Mouse (Mus musculus): ENCODE results near the gene Lrrc28. TPM values are rescaled to one million over a fixed set of nuclear protein-coding genes. Genes with fewer than 3 reads are reported as not detected.
A peak's percentile ranks its signal among the peaks of the same experiment; 100 is the strongest.

Gene Lrrc28
- total and polyA plus RNA-seq, 3 experiments = 8.9 to 41.2 (median 16.6) TPM

DNA sequence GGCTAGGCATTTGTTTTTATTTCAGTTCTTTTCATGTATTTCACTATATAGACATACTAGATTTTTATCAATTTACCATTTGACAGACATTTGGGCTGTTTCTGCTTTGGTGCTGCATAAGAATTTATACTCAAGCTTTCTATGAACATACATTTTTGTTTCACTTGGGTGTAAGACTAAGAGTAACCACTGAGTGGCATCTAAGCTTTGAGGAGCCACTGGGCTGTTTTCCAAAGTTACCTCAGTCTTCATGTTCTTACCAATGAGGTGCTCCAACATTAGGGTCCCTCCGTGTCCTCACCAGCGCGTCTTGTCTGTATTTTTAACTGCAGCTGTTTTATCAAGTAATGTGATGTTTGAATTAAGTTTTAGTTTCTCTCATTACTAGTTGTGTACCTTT lies 41.5 kb upstream of the Lrrc28 start:
- H3K4me1 ChIP-seq (ENCODE audit: insufficient read depth, low read depth, low read length) = no peaks in the 10 kb centered on the region
- no peaks in the 10 kb centered on the region for H3K36me3 ChIP-seq (replicated peaks)
- ATAC-seq (ENCODE audit: extremely low read depth, insufficient number of reproducible peaks, low FRiP score, poor library complexity, severe bottlenecking) = no peak
- TF ChIP-seq GATA2 (IDR thresholded peaks at IDR 0.05; ENCODE audit: borderline replicate concordance, low read depth, low read length) (no peak), CTCF (IDR thresholded peaks at IDR 0.05; ENCODE audit: low read depth, low read length) (no peak), POLR2AphosphoS5 (IDR thresholded peaks at IDR 0.05; ENCODE audit: insufficient replicate concordance, low read depth, low read length) (no peak), TAL1 (conservative IDR thresholded peaks at IDR 0.05; ENCODE audit: low read depth, low read length) (no peak), GATA1 (IDR thresholded peaks at IDR 0.05; ENCODE audit: borderline replicate concordance, low read length) (no peak)
- peaks cover 4% of the 10 kb centered on the region for H3K9me3 ChIP-seq (replicated peaks)
- H3K4me3 ChIP-seq (ENCODE audit: low read depth, low read length) = no peak overlapping the region
- no peaks in the 10 kb centered on the region for H3K27me3 ChIP-seq (ENCODE audit: insufficient read depth, low read length)
- no peak for DNase-seq (ENCODE audit: low spot score)

DNA sequence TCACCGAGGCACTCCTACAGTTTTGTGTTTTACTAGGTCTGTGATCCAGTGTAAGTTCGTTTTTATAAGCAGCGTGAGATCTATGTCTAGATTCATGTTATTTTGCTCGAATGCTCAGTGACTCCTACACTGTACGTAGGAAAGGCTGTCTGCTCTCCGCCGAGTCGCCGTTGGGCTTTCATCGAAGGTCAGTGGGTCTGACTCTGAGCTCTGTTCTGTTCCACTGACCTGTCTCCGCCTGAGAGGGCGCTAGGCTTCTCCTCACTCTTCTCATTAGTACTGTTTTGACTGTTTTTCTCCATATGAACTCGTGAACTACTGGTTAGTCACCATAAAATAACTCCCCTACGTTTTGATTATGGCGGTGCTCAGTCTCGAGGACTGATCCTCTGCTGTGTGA lies 37.9 kb upstream of the Lrrc28 start:
- Histone ChIP-seq H3K4me3 (ENCODE audit: low read depth, low read length) (no peak overlapping the region), H3K27me3 (ENCODE audit: insufficient read depth, low read length) (no peaks in the 10 kb centered on the region), H3K36me3 (replicated peaks) (no peaks in the 10 kb centered on the region), H3K9me3 (replicated peaks) (0 out of 2 replicates have a peak, but pooled peaks cover 2% of the 10 kb centered on the region), H3K4me1 (ENCODE audit: insufficient read depth, low read depth, low read length) (no peaks in the 10 kb centered on the region)
- no peak for DNase-seq (ENCODE audit: low spot score)
- no peak for ATAC-seq (ENCODE audit: extremely low read depth, insufficient number of reproducible peaks, low FRiP score, poor library complexity, severe bottlenecking)
- TF ChIP-seq TAL1 (conservative IDR thresholded peaks at IDR 0.05; ENCODE audit: low read depth, low read length) (no peak), POLR2AphosphoS5 (IDR thresholded peaks at IDR 0.05; ENCODE audit: insufficient replicate concordance, low read depth, low read length) (no peak), GATA1 (IDR thresholded peaks at IDR 0.05; ENCODE audit: borderline replicate concordance, low read length) (no peak), GATA2 (IDR thresholded peaks at IDR 0.05; ENCODE audit: borderline replicate concordance, low read depth, low read length) (no peak)

DNA sequence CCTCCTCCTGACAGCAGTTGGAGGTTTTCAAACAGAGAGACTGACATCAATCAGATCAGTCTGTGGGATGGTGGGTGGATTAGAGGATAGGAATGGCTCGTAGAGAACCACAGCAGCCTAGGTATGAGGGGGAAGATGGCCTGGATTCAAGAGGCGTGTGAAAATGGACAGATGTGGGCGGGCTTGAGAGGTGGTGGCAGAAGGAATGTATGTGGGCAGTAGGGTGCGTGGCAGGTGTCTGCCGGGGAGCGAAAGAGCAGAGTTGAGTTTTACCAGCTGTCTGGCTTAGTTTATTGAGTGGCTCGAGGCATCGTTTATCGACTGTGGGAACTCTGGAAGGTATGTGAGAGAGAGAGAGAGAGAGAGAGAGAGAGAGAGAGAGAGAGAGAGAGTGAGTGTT lies 36.0 kb upstream of the Lrrc28 start:
- ATAC-seq (ENCODE audit: extremely low read depth, insufficient number of reproducible peaks, low FRiP score, poor library complexity, severe bottlenecking) (no peak), DNase-seq (ENCODE audit: low spot score) (no peak)
- H3K4me3 ChIP-seq (ENCODE audit: low read depth, low read length) = no peak overlapping the region
- H3K36me3 ChIP-seq (replicated peaks) = no peaks in the 10 kb centered on the region
- TF ChIP-seq GATA2 (IDR thresholded peaks at IDR 0.05; ENCODE audit: borderline replicate concordance, low read depth, low read length) (no peak), CTCF (IDR thresholded peaks at IDR 0.05; ENCODE audit: low read depth, low read length) (no peak), GATA1 (IDR thresholded peaks at IDR 0.05; ENCODE audit: borderline replicate concordance, low read length) (no peak), POLR2AphosphoS5 (IDR thresholded peaks at IDR 0.05; ENCODE audit: insufficient replicate concordance, low read depth, low read length) (no peak), TAL1 (conservative IDR thresholded peaks at IDR 0.05; ENCODE audit: low read depth, low read length) (no peak)
- H3K4me1 ChIP-seq (ENCODE audit: insufficient read depth, low read depth, low read length) = no peaks in the 10 kb centered on the region
- 0 out of 2 replicates have a peak, but pooled peaks cover 2% of the 10 kb centered on the region for H3K9me3 ChIP-seq (replicated peaks)
- no peaks in the 10 kb centered on the region for H3K27me3 ChIP-seq (ENCODE audit: insufficient read depth, low read length)

DNA sequence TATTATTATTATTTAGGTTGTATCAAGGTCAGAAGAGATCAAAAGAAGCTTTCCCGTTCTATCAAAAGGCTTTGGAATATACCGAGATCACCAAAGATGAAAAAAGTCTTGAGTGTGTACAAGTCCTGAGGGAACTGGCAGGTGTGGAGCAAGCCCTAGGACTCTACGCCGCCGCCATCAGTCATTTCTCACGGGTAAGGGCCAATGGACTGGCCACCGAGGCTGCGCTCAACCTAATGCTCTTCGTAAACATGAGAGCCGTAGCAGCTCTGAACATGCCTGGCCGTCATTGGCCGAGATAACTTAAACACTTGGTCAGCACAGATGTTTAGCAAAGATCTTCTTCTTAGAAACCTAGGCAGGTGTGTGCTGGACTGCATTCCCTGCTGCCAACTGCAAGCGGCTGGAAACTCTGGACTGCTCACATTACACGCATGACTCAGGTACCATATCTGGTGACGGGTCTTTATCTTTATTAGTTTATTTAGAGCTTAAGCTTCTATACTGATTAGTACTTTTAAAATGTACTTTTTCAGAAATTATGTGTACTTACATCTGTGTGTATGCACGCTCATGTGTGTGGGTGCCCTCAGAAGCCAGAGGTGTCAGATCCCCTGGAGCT lies 33.9 kb upstream of the Lrrc28 start:
- H3K27me3 ChIP-seq (ENCODE audit: insufficient read depth, low read length) = no peaks in the 10 kb centered on the region

DNA sequence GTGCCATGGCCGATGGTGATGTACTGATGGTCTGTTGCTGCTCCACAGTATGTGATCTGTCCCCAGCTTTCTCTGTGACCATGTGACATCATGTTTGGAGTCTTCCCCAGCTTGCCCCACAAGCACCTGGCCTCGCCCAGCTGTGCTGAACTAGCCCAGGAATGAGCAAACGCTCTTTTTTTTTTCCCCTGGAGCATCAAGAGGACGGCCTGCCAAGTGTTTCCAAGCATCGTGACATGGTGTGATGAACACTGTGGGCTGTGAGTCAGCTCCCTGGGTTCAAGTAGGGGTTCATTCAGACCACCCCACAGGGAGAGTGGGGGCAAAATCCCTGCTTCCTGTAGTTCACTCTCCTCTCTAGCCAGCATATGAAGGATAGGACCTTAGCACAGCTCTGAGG lies 28.6 kb upstream of the Lrrc28 start:
- no peak for ATAC-seq (ENCODE audit: extremely low read depth, insufficient number of reproducible peaks, low FRiP score, poor library complexity, severe bottlenecking)
- TF ChIP-seq GATA1 (IDR thresholded peaks at IDR 0.05; ENCODE audit: borderline replicate concordance, low read length) = no peak
- TF ChIP-seq GATA2 (IDR thresholded peaks at IDR 0.05; ENCODE audit: borderline replicate concordance, low read depth, low read length) = no peak
- no peak for TF ChIP-seq POLR2AphosphoS5 (IDR thresholded peaks at IDR 0.05; ENCODE audit: insufficient replicate concordance, low read depth, low read length)
- Histone ChIP-seq H3K27me3 (ENCODE audit: insufficient read depth, low read length) (no peaks in the 10 kb centered on the region), H3K4me1 (ENCODE audit: insufficient read depth, low read depth, low read length) (no peaks in the 10 kb centered on the region), H3K4me3 (ENCODE audit: low read depth, low read length) (no peak overlapping the region), H3K36me3 (replicated peaks) (no peaks in the 10 kb centered on the region), H3K9me3 (replicated peaks) (peaks cover 2% of the 10 kb centered on the region; the same call in 1 of the 2 replicates)
- DNase-seq (ENCODE audit: low spot score) = no peak

More for the DNA sequence above, 33.9 kb upstream of the Lrrc28 start:
- H3K4me3 ChIP-seq (ENCODE audit: low read depth, low read length) = no peak overlapping the region
- H3K4me1 ChIP-seq (ENCODE audit: insufficient read depth, low read depth, low read length) = no peaks in the 10 kb centered on the region
- ATAC-seq (ENCODE audit: extremely low read depth, insufficient number of reproducible peaks, low FRiP score, poor library complexity, severe bottlenecking) (no peak), DNase-seq (ENCODE audit: low spot score) (no peak)
- TF ChIP-seq GATA1 (IDR thresholded peaks at IDR 0.05; ENCODE audit: borderline replicate concordance, low read length) (no peak), POLR2AphosphoS5 (IDR thresholded peaks at IDR 0.05; ENCODE audit: insufficient replicate concordance, low read depth, low read length) (no peak), TAL1 (conservative IDR thresholded peaks at IDR 0.05; ENCODE audit: low read depth, low read length) (no peak), GATA2 (IDR thresholded peaks at IDR 0.05; ENCODE audit: borderline replicate concordance, low read depth, low read length) (no peak), CTCF (IDR thresholded peaks at IDR 0.05; ENCODE audit: low read depth, low read length) (no peak)
- 0 out of 2 replicates have a peak, but pooled peaks cover 2% of the 10 kb centered on the region for H3K9me3 ChIP-seq (replicated peaks)
- H3K36me3 ChIP-seq (replicated peaks) = no peaks in the 10 kb centered on the region

DNA sequence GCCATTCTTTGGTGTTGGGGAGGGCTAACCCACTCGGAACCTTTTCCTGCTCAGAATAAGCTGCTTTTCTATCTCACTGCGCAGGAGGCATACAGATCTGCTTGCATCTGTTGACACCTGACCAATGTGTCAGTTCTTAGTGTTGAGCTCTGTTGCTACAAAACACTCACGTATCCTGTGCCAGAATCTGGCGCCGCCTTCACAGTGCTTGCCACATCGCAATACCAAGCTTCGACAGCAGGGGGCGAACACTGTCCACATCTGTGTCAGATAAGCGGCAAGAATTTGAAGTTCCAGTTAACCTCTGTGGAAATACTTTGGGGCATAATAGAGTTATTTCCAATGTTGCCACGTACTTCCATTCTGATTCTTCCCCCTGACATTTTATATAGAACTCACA lies 27.6 kb upstream of the Lrrc28 start:
- H3K9me3 ChIP-seq (replicated peaks) = peaks cover 2% of the 10 kb centered on the region; the same call in 1 of the 2 replicates
- no peak overlapping the region for H3K4me3 ChIP-seq (ENCODE audit: low read depth, low read length)
- H3K4me1 ChIP-seq (ENCODE audit: insufficient read depth, low read depth, low read length) = no peaks in the 10 kb centered on the region
- no peaks in the 10 kb centered on the region for H3K36me3 ChIP-seq (replicated peaks)
- DNase-seq (ENCODE audit: low spot score) (no peak), ATAC-seq (ENCODE audit: extremely low read depth, insufficient number of reproducible peaks, low FRiP score, poor library complexity, severe bottlenecking) (peak; percentile 22; the same call in 1 of the 2 replicates)
- H3K27me3 ChIP-seq (ENCODE audit: insufficient read depth, low read length) = no peaks in the 10 kb centered on the region
- TF ChIP-seq TAL1 (conservative IDR thresholded peaks at IDR 0.05; ENCODE audit: low read depth, low read length) = no peak
- TF ChIP-seq CTCF (IDR thresholded peaks at IDR 0.05; ENCODE audit: low read depth, low read length) = peak; percentile 86
